Mouse (Mus musculus) adrenal gland, postnatal 25 days (tissue): ENCODE results near the gene Tfcp2. TPM values are rescaled to one million over a fixed set of nuclear protein-coding genes. Genes with fewer than 3 reads are reported as not detected.

Experiments
- DNase-seq: peaks from one replicate; pipeline ENCODE4 v3.0.0; 2021; ENCODE audit warnings: mixed read lengths
- total RNA-seq: library from RNA; stranded (reverse); gene quantifications from 2 replicates; pipeline ENCODE4 v1.2.3, GENCODE M21; 2021

Gene Tfcp2
- total RNA-seq, 1 experiment from 2014 or later: 31.3 TPM

GRCm38 (mm10) chr15:100485576-100485975, 66.2 kb downstream of the Tfcp2 start:
- no peak for DNase-seq

GRCm38 (mm10) chr15:100478925-100479324, 72.9 kb downstream of the Tfcp2 start:
- DNase-seq: no peak

GRCm38 (mm10) chr15:100478351-100478750, 73.5 kb downstream of the Tfcp2 start:
- no peak for DNase-seq

- DNase-seq: no peak
Measured at GRCm38 (mm10) chr15:100473926-100474503, 77.8 kb downstream of the Tfcp2 start.

- DNase-seq: no peak
Measured at GRCm38 (mm10) chr15:100470037-100470436, 81.8 kb downstream of the Tfcp2 start.

DNA sequence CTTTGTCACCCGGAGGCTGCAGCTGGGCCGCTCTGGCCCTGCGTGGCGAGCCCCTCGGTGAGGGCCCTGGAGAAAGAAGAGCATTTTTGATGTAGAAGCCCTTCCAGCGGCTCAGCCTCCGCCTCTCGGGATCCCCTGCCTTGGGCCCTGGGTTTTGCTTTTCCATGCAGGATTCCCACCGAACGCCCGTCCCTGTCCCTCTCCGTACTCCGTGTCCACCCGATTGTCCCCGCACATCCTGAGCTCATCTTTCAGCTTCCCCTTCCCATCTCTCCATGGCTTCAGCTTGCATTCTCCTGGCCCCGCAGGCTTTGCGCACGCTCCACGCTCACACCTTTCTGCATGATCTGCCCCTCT, 82.6 kb downstream of the Tfcp2 start:
- no peak for DNase-seq

- peak; percentile 91 for DNase-seq
Measured at GRCm38 (mm10) chr15:100468295-100469188, 83.3 kb downstream of the Tfcp2 start, which contains the start of gene Letmd1. Gene Letmd1 (plus strand): TSS chr15:100469023.

DNA sequence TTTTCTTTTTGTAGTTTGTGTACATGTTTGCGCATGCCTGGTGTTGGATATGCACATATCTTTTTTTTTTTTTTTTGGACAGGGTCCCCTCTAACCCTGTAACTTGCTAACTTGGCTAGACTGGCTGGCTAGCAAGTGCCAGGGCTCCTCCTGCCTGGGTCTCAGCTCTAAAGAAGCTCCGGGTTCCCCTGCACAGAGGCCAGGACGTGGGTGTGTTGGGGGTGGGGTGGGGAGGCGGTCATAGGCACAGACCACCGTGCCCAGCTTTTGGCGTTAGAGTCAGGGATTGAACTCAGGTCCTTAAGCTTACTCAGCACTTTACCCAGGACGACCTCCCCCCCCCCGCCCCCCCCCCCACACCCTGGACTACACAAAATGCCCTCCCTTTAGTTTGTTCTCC, 84.1 kb downstream of the Tfcp2 start:
- DNase-seq: no peak

DNA sequence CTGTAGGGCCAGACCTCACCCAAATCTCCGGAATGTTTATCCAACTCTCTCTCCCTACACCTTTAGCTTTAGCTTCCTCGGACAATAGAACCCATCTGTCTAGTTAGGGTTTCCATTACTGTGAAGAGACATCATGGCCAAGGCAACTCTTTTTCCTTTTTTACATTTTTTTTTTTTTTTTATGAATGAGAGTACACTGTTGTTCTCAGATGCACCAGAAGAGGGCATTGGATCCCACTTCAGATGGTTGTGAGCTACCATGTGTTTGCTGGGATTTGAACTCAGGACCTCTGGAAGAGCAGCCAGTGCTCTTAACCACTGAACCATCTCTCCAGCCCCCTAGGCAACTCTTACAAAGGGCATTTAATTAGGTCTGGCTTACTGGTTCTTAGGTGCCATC, 86.4 kb downstream of the Tfcp2 start:
- no peak for DNase-seq

- DNase-seq: peak; percentile 75
Measured at GRCm38 (mm10) chr15:100463712-100464111, 88.1 kb downstream of the Tfcp2 start.

GRCm38 (mm10) chr15:100462086-100462485, 89.7 kb downstream of the Tfcp2 start:
- no peak for DNase-seq

- DNase-seq: no peak
Measured at GRCm38 (mm10) chr15:100461646-100462045, 90.2 kb downstream of the Tfcp2 start.

- peak; percentile 46 for DNase-seq
Measured at GRCm38 (mm10) chr15:100460942-100461341, 90.9 kb downstream of the Tfcp2 start.

DNA sequence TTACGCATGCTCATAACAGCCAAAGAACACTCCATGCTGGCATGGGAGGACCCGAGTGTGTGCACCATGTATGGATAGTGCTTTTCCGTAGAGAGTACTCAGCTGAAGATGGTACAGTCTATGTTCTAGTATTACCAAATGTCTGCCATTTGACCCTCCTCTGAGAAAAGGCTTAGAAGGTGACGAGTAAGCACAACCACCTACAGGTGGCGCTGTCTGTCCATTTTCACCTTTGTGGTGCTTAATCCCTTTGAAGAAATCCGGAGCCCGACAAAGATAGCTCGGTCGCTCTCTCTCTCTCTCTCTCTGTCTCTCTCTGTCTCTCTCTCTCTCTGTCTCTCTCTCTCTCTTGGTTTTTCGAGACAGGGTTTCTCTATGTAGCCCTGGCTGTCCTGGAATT, 93.8 kb downstream of the Tfcp2 start:
- DNase-seq: peak; percentile 77

- DNase-seq: peak; percentile 78
Measured at GRCm38 (mm10) chr15:100457340-100457739, 94.5 kb downstream of the Tfcp2 start.

GRCm38 (mm10) chr15:100456356-100456991, 95.3 kb downstream of the Tfcp2 start:
- DNase-seq: no peak

- no peak for DNase-seq
Measured at GRCm38 (mm10) chr15:100452486-100452885, 99.3 kb downstream of the Tfcp2 start.

DNA sequence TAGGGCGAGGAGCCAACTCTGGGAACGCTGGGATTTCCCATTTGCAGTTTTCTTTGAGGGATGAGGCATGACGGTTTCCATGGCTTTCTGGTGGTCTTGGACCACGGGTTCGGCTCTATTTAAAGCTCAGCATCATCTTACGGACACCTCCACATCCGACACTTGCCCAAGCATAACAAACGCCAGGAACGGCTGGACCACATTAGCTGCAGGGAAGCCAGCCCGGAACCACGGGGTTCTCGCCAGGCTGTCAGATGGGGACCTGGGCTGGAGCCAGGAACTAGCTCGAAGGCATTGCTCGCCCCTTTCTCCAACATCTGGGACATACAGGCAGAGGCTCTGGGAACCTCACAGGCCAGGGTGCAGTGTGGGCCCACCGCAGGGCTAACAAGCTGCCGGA, 100.6 kb downstream of the Tfcp2 start:
- DNase-seq: no peak

GRCm38 (mm10) chr15:100449495-100449894, 102.3 kb downstream of the Tfcp2 start:
- no peak for DNase-seq

DNA sequence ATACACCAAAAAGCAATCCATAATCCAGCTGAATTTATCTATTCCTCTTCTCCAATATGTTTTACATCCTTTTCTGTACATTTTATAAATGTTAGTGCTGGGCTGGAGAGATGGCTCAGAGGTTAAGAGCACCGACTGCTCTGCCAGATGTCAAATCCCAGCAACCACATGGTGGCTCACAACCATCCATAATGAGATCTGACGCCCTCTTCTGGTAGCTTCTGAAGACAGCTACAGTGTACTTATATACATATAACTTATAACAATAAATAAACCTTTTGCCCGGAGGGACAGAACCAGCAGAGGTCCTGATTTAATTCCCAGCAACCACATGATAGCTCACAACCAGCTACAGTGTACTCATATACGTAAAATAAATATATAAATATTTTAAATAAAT, 103.2 kb downstream of the Tfcp2 start:
- no peak for DNase-seq
